ENCODE assay signal across 26 mouse cellular contexts in the genomic region with DNA sequence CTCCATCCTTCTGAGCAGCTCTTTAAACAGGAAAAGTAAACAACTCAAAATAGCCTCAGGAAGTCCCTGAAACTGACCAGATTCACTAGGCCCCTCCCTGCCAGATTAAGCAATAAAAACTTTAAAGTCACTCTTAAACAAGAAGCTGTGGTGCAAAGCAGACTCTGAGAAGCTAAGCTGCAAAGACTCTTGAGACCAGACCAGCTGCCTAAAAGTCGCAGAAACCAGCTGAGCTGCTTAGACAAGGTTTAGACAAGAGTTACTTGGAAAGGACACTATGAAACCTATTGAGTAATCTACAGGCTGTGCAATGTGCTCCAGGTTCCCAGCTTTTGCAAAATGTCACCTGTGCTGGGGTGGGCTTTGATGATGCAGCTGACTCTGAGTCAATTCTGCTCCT.
"Had no signal": no experiment of that assay in that cellular context is flagged by ENCODE, and none has a peak within 500 bp of the region (broad histone marks: within the 10 kb centered on the region; RNA-seq: fewer than 3 reads in every experiment).

No protein-coding gene starts in this region.

- H3K4me2 ChIP-seq: heart, embryonic 12.5 days; hindbrain, embryonic 12.5 days; hindbrain, embryonic 14.5 days; intestine, embryonic 15.5 days; limb, embryonic 13.5 days; limb, embryonic 15.5 days; liver, embryonic 11.5 days had no signal

- H3K27me3 ChIP-seq: heart, embryonic 12.5 days; hindbrain, embryonic 12.5 days; intestine, embryonic 15.5 days; limb, embryonic 13.5 days; limb, embryonic 15.5 days had no signal

- DNase-seq: gastrocnemius, postnatal 14 days; gastrocnemius, postnatal 36 days; heart, adult 18-20 months; heart, postnatal 10 days; heart, postnatal 4 days; kidney, adult 18-20 months; kidney, adult 8-10 months; kidney, postnatal 10 days; kidney, postnatal 25 days; kidney, postnatal 4 days; layer of hippocampus, adult 9-11 months; layer of hippocampus, postnatal 36 days; left cerebral cortex, postnatal 4 days had no signal

- H3K9me3 ChIP-seq: heart, embryonic 10.5 days; hindbrain, embryonic 10.5 days; hindbrain, embryonic 12.5 days; intestine, embryonic 15.5 days; limb, embryonic 15.5 days had no signal

- H3K9ac ChIP-seq: heart, embryonic 12.5 days; hindbrain, embryonic 12.5 days; hindbrain, embryonic 14.5 days; intestine, embryonic 15.5 days; limb, embryonic 13.5 days; limb, embryonic 15.5 days; liver, embryonic 14.5 days had no signal

- H3K4me3 ChIP-seq: heart, embryonic 10.5 days; heart, embryonic 12.5 days; hindbrain, embryonic 10.5 days; hindbrain, embryonic 12.5 days; intestine, embryonic 15.5 days; limb, embryonic 13.5 days; limb, embryonic 15.5 days had no signal

- H3K27ac ChIP-seq: heart, embryonic 10.5 days; hindbrain, embryonic 10.5 days; hindbrain, embryonic 12.5 days; hindbrain, embryonic 14.5 days; intestine, embryonic 15.5 days; limb, embryonic 13.5 days; limb, embryonic 15.5 days; liver, embryonic 14.5 days had no signal

- H3K4me1 ChIP-seq: hindbrain, embryonic 10.5 days; hindbrain, embryonic 12.5 days; limb, embryonic 15.5 days had no signal

- ATAC-seq: hindbrain, embryonic 16.5 days; inflammation-experienced regulatory T-cells, adult 6 months; intestine, embryonic 15.5 days; intestine, postnatal 0 days had no signal

- H3K36me3 ChIP-seq: heart, embryonic 10.5 days; heart, embryonic 12.5 days; hindbrain, embryonic 12.5 days; intestine, embryonic 15.5 days; limb, embryonic 13.5 days; limb, embryonic 15.5 days had no signal
